Mouse (Mus musculus): ENCODE results near the gene AI854703.

The AI854703 gene

GRCm38 (mm10) chr6:48614756-48615155, 11.8 kb upstream of the AI854703 start:
- DNase-seq (ENCODE audit: low read depth) = no peak

DNA sequence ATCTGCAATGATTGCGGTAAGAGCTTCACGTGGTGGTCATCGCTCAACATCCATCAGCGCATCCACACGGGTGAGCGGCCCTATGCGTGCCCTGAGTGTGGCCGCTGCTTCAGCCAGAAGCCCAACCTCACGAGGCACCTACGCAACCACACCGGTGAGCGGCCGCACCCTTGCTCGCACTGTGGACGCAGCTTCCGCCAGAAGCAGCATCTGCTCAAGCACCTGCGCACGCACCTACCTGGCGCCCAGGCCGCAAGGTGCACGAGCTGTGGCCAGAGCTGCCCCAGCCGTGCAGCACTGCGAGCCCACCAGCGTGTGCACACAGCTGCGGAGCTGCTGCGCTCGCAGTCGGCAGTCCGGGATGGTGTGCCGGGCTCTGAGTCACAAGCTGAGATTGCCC, 6.5 kb upstream of the AI854703 start:
- no peak for DNase-seq (ENCODE audit: low read depth)

- DNase-seq (ENCODE audit: low read depth) = peak; percentile 79
Measured at GRCm38 (mm10) chr6:48622186-48622843, 4.2 kb upstream of the AI854703 start.

- DNase-seq (ENCODE audit: low read depth) = no peak
Measured at GRCm38 (mm10) chr6:48623460-48623859, 3.1 kb upstream of the AI854703 start.

- no peak for DNase-seq (ENCODE audit: low read depth)
Measured at GRCm38 (mm10) chr6:48626984-48627383, 420 bp downstream of the AI854703 start.

DNA sequence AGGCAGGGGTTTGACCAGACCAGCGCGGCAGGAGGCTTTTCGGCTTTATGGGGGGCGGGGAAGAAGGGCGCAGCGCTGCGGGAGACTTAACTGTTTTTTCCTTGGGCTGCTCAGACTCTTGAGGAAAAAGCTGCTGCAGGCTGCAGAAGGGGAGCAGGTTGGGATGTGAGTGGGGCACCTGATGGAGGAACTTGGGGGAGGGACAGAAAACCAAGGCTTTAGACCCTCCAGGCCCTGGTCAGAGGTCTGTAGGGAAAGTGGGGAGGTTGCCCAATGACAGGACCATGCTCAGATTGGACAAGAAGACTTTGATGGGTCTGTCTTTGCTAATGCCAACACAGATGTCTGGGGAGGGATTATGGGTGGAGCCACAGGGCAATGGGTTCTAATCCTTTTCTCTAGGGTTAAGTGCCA, 954 bp downstream of the AI854703 start:
- no peak for DNase-seq (ENCODE audit: low read depth)

DNA sequence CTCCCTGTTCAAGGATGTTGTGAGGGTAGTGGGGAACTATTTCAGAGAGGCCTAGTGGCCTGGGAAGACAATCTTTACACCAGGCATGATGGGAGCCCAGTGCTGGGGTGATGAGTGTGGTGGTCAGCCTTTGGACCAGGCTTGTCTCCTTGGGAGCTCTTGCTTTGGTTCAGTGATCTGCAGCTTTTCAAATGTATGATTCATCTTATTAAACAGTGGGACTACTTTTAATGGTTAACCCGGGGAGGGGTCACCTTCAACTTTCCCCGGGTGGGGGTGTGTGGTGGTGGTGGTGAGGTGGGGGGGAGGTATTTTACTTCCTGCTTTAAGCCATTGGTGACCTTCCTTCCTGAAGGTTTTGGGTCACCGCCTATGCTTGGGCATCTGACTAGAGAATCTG, 1.8 kb downstream of the AI854703 start:
- DNase-seq (ENCODE audit: low read depth) = no peak

- DNase-seq (ENCODE audit: low read depth) = no peak
Measured at GRCm38 (mm10) chr6:48628808-48629660, 2.5 kb downstream of the AI854703 start.

GRCm38 (mm10) chr6:48629661-48630034, 3.1 kb downstream of the AI854703 start:
- no peak for DNase-seq (ENCODE audit: low read depth)

GRCm38 (mm10) chr6:48630831-48631230, 4.3 kb downstream of the AI854703 start:
- DNase-seq (ENCODE audit: low read depth) = no peak

- no peak for DNase-seq (ENCODE audit: low read depth)
Measured at GRCm38 (mm10) chr6:48635105-48635504, 8.5 kb downstream of the AI854703 start.

GRCm38 (mm10) chr6:48636515-48636914, 10.0 kb downstream of the AI854703 start:
- DNase-seq (ENCODE audit: low read depth) = no peak

- DNase-seq (ENCODE audit: low read depth) = no peak
Measured at GRCm38 (mm10) chr6:48637811-48638500, 11.4 kb downstream of the AI854703 start.

DNA sequence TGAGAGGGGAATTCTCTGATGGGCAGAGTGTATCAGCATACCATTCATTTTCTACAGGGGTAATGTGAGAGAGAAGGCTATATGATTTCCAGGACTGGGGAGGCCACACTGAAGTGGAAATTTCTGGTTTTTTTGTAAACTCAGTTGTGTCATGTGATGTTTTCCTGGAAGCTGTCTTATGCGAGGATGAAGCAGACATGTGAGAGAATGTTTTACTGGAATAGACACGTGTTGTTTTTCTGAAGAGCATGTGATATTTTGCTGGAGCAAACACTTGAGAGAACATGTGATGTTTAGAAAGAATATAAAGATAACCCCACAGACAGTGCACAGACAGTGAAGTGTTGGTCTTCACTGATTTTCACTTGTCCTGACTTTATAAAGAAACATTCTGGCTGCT, 12.0 kb downstream of the AI854703 start:
- no peak for DNase-seq (ENCODE audit: low read depth)

- DNase-seq (ENCODE audit: low read depth) = no peak
Measured at GRCm38 (mm10) chr6:48641391-48641790, 14.8 kb downstream of the AI854703 start.

GRCm38 (mm10) chr6:48642764-48643292, 16.3 kb downstream of the AI854703 start:
- peak; percentile 81 for DNase-seq (ENCODE audit: low read depth)

DNA sequence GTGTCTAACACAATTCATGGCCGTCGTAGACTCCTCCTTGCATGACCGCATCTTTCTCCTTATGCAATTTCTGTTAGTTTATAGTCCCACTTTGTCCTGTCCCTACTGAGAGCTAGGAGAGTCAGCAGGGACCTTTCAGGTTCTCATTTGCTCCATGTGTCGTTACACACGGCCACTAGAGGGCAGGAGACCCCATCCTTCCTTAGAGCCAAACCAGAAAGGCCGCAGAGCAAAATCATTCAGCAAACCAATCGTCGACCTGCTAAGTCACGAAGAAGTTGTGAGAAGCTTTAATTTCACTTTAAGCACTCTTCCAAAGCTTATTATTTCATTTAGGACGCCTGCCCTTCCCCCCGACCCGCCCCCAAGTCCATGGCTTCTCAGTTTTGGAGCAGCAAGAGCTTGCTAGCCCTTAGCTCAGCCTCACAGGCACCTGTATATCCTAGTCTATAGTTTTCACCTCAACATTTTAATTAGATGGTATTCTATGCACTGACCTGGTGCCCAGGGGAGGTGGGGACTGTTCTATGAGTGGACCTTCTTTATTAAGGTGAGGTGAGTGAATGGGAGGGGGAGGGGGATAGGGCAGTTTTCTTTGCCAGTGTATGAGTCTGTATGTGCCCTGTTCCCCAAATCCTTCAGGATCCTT, 19.2 kb downstream of the AI854703 start:
- peak; percentile 80 for DNase-seq (ENCODE audit: low read depth)

GRCm38 (mm10) chr6:48646309-48646690, 19.7 kb downstream of the AI854703 start:
- no peak for DNase-seq (ENCODE audit: low read depth)

- peak; percentile 78 for DNase-seq (ENCODE audit: low read depth)
Measured at GRCm38 (mm10) chr6:48646995-48647394, 20.4 kb downstream of the AI854703 start, which contains the start of gene Gimap8. Gimap8 (plus strand) TSS chr6:48647234.

DNA sequence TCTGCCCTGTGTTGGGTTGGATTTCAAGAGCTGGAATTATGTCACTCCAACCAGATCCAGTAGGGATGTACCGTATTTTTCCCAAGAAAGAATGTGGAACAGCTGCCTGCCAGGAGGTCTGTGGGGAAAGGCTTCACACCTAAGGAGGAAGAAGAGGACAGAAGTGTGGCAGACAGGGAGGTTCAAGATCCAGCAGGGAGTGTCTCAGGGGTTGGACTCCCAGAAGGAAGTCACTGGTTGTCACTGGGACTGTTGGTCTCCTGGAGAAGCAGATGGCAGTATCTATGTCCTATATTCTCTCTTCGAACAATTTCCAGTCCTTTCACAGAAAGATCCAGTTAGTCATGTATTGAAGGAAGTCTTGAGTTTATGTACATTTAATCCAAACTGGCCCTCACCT, 21.0 kb downstream of the AI854703 start:
- no peak for DNase-seq (ENCODE audit: low read depth)

- no peak for DNase-seq (ENCODE audit: low read depth)
Measured at GRCm38 (mm10) chr6:48648779-48649178, 22.2 kb downstream of the AI854703 start.

DNA sequence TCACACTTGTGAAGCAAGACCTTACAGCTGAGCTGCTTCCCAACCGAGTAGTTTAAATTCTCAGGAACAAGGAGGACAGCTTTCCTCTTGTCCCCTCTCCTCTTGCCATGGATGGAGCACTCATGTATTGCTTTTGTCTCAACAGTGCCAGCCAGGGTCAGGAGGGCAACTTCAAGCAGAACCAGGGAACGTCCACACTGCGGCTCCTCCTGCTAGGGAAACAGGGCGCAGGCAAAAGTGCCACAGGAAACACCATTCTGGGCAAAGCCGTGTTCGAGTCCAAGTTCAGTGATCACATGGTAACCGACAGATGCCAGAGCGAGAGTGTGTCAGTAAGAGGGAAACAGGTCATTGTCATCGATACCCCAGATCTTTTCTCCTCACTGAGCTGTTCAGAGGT, 23.5 kb downstream of the AI854703 start:
- no peak for DNase-seq (ENCODE audit: low read depth)
